ENCODE assay signal across 15 mouse cellular contexts in genomic region chr1:133228809-133229487, GRCm38 (mm10).
DNase-seq lines count a peak whose midpoint lies in the region; ATAC-seq lines count a peak whose summit lies in the region.
"Had no signal": no experiment of that assay in that cellular context is flagged by ENCODE, and none has a peak within 500 bp of the region (broad histone marks: within the 10 kb centered on the region; RNA-seq: fewer than 3 reads in every experiment).

No protein-coding gene starts in this region.

- peaks cover 40% of the 10 kb centered on the region for H3K4me1 ChIP-seq in heart, embryonic 11.5 days (ENCODE audit: control insufficient read depth, insufficient read depth, low read length)
- peaks cover 37% of the 10 kb centered on the region for H3K4me1 ChIP-seq in embryonic facial prominence, embryonic 14.5 days (ENCODE audit: control insufficient read depth, insufficient read depth, low read length)
- H3K4me1 ChIP-seq in heart, embryonic 12.5 days (replicated peaks), result peaks cover 61% of the 10 kb centered on the region

- H3K9me3 ChIP-seq in heart, embryonic 11.5 days (replicated peaks; ENCODE audit: control insufficient read depth, low read length), result no peaks in the 10 kb centered on the region
- H3K9me3 ChIP-seq in embryonic facial prominence, embryonic 14.5 days (ENCODE audit: control insufficient read depth, low read length), result no peaks in the 10 kb centered on the region
- no peaks in the 10 kb centered on the region for H3K9me3 ChIP-seq in heart, embryonic 12.5 days (replicated peaks)
- H3K9me3 ChIP-seq: forebrain, embryonic 13.5 days; intestine, embryonic 15.5 days; limb, embryonic 13.5 days; midbrain, embryonic 12.5 days; neural tube, embryonic 12.5 days had no signal

- peak; percentile 79 to 87 for DNase-seq in heart, adult 18-20 months
- no peak for DNase-seq in embryonic facial prominence, embryonic 14.5 days (ENCODE audit: low spot score)
- peak; percentile 54 to 68 for DNase-seq in kidney, postnatal 4 days
- no peak for DNase-seq in cerebellum, adult 11 months
- no peak for DNase-seq in thymus, postnatal 25 days
- DNase-seq: cerebellum, adult 11-12 months; retina, postnatal 1 day had no signal

- no peak overlapping the region for H3K4me2 ChIP-seq in heart, embryonic 11.5 days
- H3K4me2 ChIP-seq in embryonic facial prominence, embryonic 14.5 days (ENCODE audit: low read depth, low read length), result no peak overlapping the region
- no peak overlapping the region for H3K4me2 ChIP-seq in heart, embryonic 12.5 days
- H3K4me2 ChIP-seq: forebrain, embryonic 13.5 days; intestine, embryonic 15.5 days; limb, embryonic 13.5 days; midbrain, embryonic 12.5 days; neural tube, embryonic 12.5 days had no signal

- H3K4me3 ChIP-seq in heart, embryonic 11.5 days (ENCODE audit: low read depth, low read length), result no peak overlapping the region
- H3K4me3 ChIP-seq in embryonic facial prominence, embryonic 14.5 days (ENCODE audit: low read depth, low read length), result no peak overlapping the region
- no peak overlapping the region for H3K4me3 ChIP-seq in heart, embryonic 12.5 days
- H3K4me3 ChIP-seq: forebrain, embryonic 13.5 days; intestine, embryonic 15.5 days; limb, embryonic 13.5 days; midbrain, embryonic 12.5 days; neural tube, embryonic 12.5 days had no signal

- no peak for ATAC-seq in heart, embryonic 11.5 days (replicated peaks; ENCODE audit: insufficient number of reproducible peaks, low FRiP score, low TSS enrichment)
- ATAC-seq in embryonic facial prominence, embryonic 14.5 days (ENCODE audit: low read depth), result no peak
- no peak for ATAC-seq in heart, embryonic 12.5 days (ENCODE audit: insufficient number of reproducible peaks, low FRiP score)
- ATAC-seq: forebrain, embryonic 13.5 days; intestine, embryonic 15.5 days; lung, postnatal 0 days had no signal

- whole genome bisulfite sequencing in heart, embryonic 11.5 days (ENCODE audit: insufficient replicate concordance), result 47% methylated on average over 9 of the region's 9 CpGs
- 48% methylated on average over 9 of the region's 9 CpGs for WGBS in embryonic facial prominence, embryonic 14.5 days
- WGBS in heart, embryonic 12.5 days, result 39% methylated on average over 9 of the region's 9 CpGs

- H3K27ac ChIP-seq in heart, embryonic 11.5 days (ENCODE audit: low read depth, low read length), result no peak overlapping the region; the same call in 1 of the 2 replicates
- peak overlapping the region; percentile 66 for H3K27ac ChIP-seq in embryonic facial prominence, embryonic 14.5 days (replicated peaks; ENCODE audit: low read depth, low read length)
- peak overlapping the region; percentile 3 for H3K27ac ChIP-seq in heart, embryonic 12.5 days (ENCODE audit: poor library complexity, severe bottlenecking)
- H3K27ac ChIP-seq: forebrain, embryonic 13.5 days; intestine, embryonic 15.5 days; limb, embryonic 13.5 days; midbrain, embryonic 12.5 days; neural tube, embryonic 12.5 days had no signal

- H3K36me3 ChIP-seq in heart, embryonic 11.5 days (ENCODE audit: control insufficient read depth, insufficient read depth, low read length), result no peaks in the 10 kb centered on the region
- H3K36me3 ChIP-seq in embryonic facial prominence, embryonic 14.5 days (ENCODE audit: control insufficient read depth, insufficient read depth, low read length), result no peaks in the 10 kb centered on the region
- no peaks in the 10 kb centered on the region for H3K36me3 ChIP-seq in heart, embryonic 12.5 days
- H3K36me3 ChIP-seq: intestine, embryonic 15.5 days; limb, embryonic 13.5 days; midbrain, embryonic 12.5 days; neural tube, embryonic 12.5 days had no signal

- no peaks in the 10 kb centered on the region for H3K27me3 ChIP-seq in heart, embryonic 11.5 days (ENCODE audit: control insufficient read depth, insufficient read depth, low read length)
- peaks cover 10% of the 10 kb centered on the region; the same call in 1 of the 2 replicates for H3K27me3 ChIP-seq in embryonic facial prominence, embryonic 14.5 days (replicated peaks; ENCODE audit: control insufficient read depth, insufficient read depth, low read length)
- no peaks in the 10 kb centered on the region for H3K27me3 ChIP-seq in heart, embryonic 12.5 days (replicated peaks)
- H3K27me3 ChIP-seq: intestine, embryonic 15.5 days had no signal

- no peak overlapping the region for H3K9ac ChIP-seq in heart, embryonic 11.5 days (ENCODE audit: low read depth, low read length)
- H3K9ac ChIP-seq in embryonic facial prominence, embryonic 14.5 days (ENCODE audit: low read depth, low read length), result no peak overlapping the region
- H3K9ac ChIP-seq in heart, embryonic 12.5 days, result no peak overlapping the region
- H3K9ac ChIP-seq: forebrain, embryonic 13.5 days; intestine, embryonic 15.5 days; limb, embryonic 13.5 days; midbrain, embryonic 12.5 days; neural tube, embryonic 12.5 days had no signal

Comparison
In these comparisons a context has a peak if more than half of its experiments do, and no peak if none do; other contexts are left out.
1. DNase-seq: peak in heart, adult 18-20 months (2 of 2) and kidney, postnatal 4 days (2 of 2); none in embryonic facial prominence, embryonic 14.5 days (single experiment), cerebellum, adult 11 months (single experiment) and thymus, postnatal 25 days (single experiment).